Mouse (Mus musculus): ENCODE data around the gene Fam184b.

DNA sequence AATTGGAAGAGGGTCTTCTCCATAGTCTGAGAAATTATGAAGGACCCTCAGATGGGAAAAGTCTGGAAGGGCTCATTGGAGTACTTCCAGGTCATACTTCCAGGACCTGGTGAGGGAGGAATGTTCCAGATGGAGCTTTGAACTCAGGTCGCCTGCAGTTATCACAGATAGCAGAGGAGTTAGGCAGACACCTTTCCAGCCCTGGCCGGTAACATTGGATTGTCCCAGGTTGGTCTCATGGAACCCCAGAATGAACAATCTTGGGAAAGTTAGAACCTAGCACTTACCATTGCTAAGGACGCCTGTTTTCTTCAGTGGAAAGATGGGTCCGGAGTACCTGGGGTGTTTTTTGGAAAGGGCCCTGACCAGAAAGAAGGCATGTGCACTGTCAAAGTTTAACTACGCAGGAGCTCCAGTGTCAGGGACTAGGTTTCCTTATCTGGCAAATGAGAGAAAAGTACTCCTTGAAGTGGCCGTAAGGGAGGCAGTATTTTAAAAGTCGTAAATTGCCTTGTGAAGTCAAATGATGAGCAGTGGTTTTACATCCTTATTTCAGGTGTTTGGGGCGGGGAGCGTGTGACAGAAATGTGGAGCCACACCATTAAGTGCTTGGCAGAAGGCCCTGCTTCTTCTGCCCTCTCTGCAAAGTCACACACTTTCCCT lies 145.2 kb downstream of the Fam184b start:
- TF ChIP-seq POLR2A (IDR thresholded peaks at IDR 0.05; ENCODE audit: low read depth, low read length) (no peak), ELF1 (IDR thresholded peaks at IDR 0.05; ENCODE audit: low read depth, low read length) (no peak), CTCF (conservative IDR thresholded peaks at IDR 0.05 in 1 of 2, IDR thresholded peaks at IDR 0.05 in 1 of 2; ENCODE audit: low read depth in 2 of 2, low read length in 2 of 2) (no peak), RCOR1 (conservative IDR thresholded peaks at IDR 0.05; ENCODE audit: low read depth, low read length) (no peak), ETS1 (conservative IDR thresholded peaks at IDR 0.05; ENCODE audit: low read depth, low read length) (no peak), CHD1 (IDR thresholded peaks at IDR 0.05; ENCODE audit: low read depth, low read length) (no peak; the same call in 1 of the 2 replicates), JUND (conservative IDR thresholded peaks at IDR 0.05; ENCODE audit: low read depth, low read length) (no peak), MYC (IDR thresholded peaks at IDR 0.05; ENCODE audit: low read depth, low read length) (no peak), MXI1 (IDR thresholded peaks at IDR 0.05; ENCODE audit: low read depth, low read length) (no peak), ZNF384 (IDR thresholded peaks at IDR 0.05; ENCODE audit: low read depth, low read length) (no peak)
